Mouse (Mus musculus): ENCODE measurements around the gene Ptpn3.
"Not testable (repeated sequence)": the region's sequence is repeated elsewhere in the genome, so short reads cannot be mapped to it uniquely, and the experiment has no call there.

Gene Ptpn3

GRCm38 (mm10) chr4:57211706-57212105 is 89.9 kb downstream of the Ptpn3 start:
- DNase-seq: no peak

- DNase-seq: no peak
Measured at GRCm38 (mm10) chr4:57205908-57206307, 95.7 kb downstream of the Ptpn3 start.

GRCm38 (mm10) chr4:57204780-57205179 is 96.9 kb downstream of the Ptpn3 start:
- peak; percentile 26 for DNase-seq

GRCm38 (mm10) chr4:57202660-57203361 is 98.8 kb downstream of the Ptpn3 start:
- DNase-seq: no peak

- DNase-seq: no peak
Measured at GRCm38 (mm10) chr4:57202132-57202531, 99.5 kb downstream of the Ptpn3 start.

GRCm38 (mm10) chr4:57200661-57201060 is 101.0 kb downstream of the Ptpn3 start:
- DNase-seq: no peak

- DNase-seq: not testable (repeated sequence)
Measured at GRCm38 (mm10) chr4:57198666-57199393, 102.8 kb downstream of the Ptpn3 start.

- DNase-seq: no peak
Measured at GRCm38 (mm10) chr4:57191543-57192283, 109.9 kb downstream of the Ptpn3 start.

- DNase-seq: no peak
Measured at GRCm38 (mm10) chr4:57189881-57190280, 111.8 kb downstream of the Ptpn3 start.

GRCm38 (mm10) chr4:57186035-57186434 is 115.6 kb downstream of the Ptpn3 start:
- no peak for DNase-seq

- DNase-seq: no peak
Measured at GRCm38 (mm10) chr4:57185462-57185861, 116.2 kb downstream of the Ptpn3 start.

- DNase-seq: no peak
Measured at GRCm38 (mm10) chr4:57183493-57183892, 118.1 kb downstream of the Ptpn3 start.

- DNase-seq: peak; percentile 11
Measured at GRCm38 (mm10) chr4:57181538-57181937, 120.1 kb downstream of the Ptpn3 start.

GRCm38 (mm10) chr4:57178881-57179280 is 122.8 kb downstream of the Ptpn3 start:
- no peak for DNase-seq

- no peak for DNase-seq
Measured at GRCm38 (mm10) chr4:57175329-57175728, 126.3 kb downstream of the Ptpn3 start.

- DNase-seq: no peak
Measured at GRCm38 (mm10) chr4:57172861-57173260, 128.8 kb downstream of the Ptpn3 start.

GRCm38 (mm10) chr4:57171817-57172216 is 129.8 kb downstream of the Ptpn3 start:
- DNase-seq: no peak

GRCm38 (mm10) chr4:57168680-57169079 is 133.0 kb downstream of the Ptpn3 start:
- no peak for DNase-seq

GRCm38 (mm10) chr4:57168277-57168676 is 133.4 kb downstream of the Ptpn3 start:
- no peak for DNase-seq

GRCm38 (mm10) chr4:57166922-57167870 is 134.4 kb downstream of the Ptpn3 start:
- DNase-seq: no peak

- no peak for DNase-seq
Measured at GRCm38 (mm10) chr4:57165654-57166053, 136.0 kb downstream of the Ptpn3 start.

GRCm38 (mm10) chr4:57164578-57165210 is 136.9 kb downstream of the Ptpn3 start:
- DNase-seq: no peak
